9 mouse cellular contexts compared by ENCODE assay signal in the genomic region with DNA sequence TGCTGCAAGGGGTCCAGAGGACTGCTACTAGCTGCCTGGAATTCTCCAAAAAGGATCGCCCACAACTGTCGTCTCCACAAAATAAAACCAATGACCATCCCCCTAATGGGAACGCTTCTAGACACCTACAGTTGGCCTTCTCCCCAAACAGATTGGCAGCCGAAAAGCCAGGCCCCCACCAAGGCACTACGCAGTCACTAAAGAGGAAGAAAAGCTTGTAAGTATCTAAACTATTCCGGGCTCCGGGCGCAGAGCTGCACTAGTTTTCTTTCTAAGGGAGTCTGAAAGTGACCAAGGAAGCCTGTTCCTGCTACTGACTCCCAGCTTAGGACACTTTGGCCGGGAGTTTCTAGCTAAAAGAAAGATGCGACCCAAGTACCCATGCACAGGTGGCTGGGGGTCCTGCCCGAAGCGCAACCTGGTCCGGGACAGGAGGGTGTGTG. TPM values are rescaled to one million over a fixed set of nuclear protein-coding genes. Genes with fewer than 3 reads are reported as not detected.
DNase-seq lines count a peak whose midpoint lies in the region; ATAC-seq lines count a peak whose summit lies in the region.
"Had no signal": no experiment of that assay in that cellular context is flagged by ENCODE, and none has a peak within 500 bp of the region (broad histone marks: within the 10 kb centered on the region; RNA-seq: fewer than 3 reads in every experiment).

No protein-coding gene starts in this region.

- H3K9ac ChIP-seq in neural tube, embryonic 11.5 days (ENCODE audit: low read length) = peak overlapping the region; percentile 79
- H3K9ac ChIP-seq in hindbrain, embryonic 14.5 days = peak overlapping the region; percentile 81
- H3K9ac ChIP-seq in midbrain, embryonic 15.5 days = peak overlapping the region; percentile 76

- peaks cover 3% of the 10 kb centered on the region; the same call in 1 of the 2 replicates for H3K4me1 ChIP-seq in neural tube, embryonic 11.5 days (ENCODE audit: control insufficient read depth, insufficient read depth, low read length)
- H3K4me1 ChIP-seq in hindbrain, embryonic 14.5 days (replicated peaks; ENCODE audit: control insufficient read depth, insufficient read depth, low read length) = peaks cover 12% of the 10 kb centered on the region; the same call in 1 of the 2 replicates
- H3K4me1 ChIP-seq in midbrain, embryonic 15.5 days = peaks cover 10% of the 10 kb centered on the region; the same call in 1 of the 2 replicates

- H3K4me2 ChIP-seq in neural tube, embryonic 11.5 days (ENCODE audit: low read depth) = peak overlapping the region; percentile 81
- H3K4me2 ChIP-seq in hindbrain, embryonic 14.5 days (replicated peaks) = peak overlapping the region; percentile 97
- H3K4me2 ChIP-seq in midbrain, embryonic 15.5 days = peak overlapping the region; percentile 76

- peak; percentile 5; the same call in 1 of the 2 replicates for ATAC-seq in neural tube, embryonic 11.5 days (ENCODE audit: insufficient read depth, low FRiP score, low TSS enrichment)
- ATAC-seq in hindbrain, embryonic 14.5 days (ENCODE audit: low FRiP score) = peak; percentile 2; the same call in 1 of the 2 replicates
- peak; percentile 3; the same call in 1 of the 2 replicates for ATAC-seq in midbrain, embryonic 15.5 days (replicated peaks)

- no peak overlapping the region for H3K27ac ChIP-seq in neural tube, embryonic 11.5 days (ENCODE audit: low read depth, low read length)
- no peak overlapping the region for H3K27ac ChIP-seq in hindbrain, embryonic 14.5 days
- H3K27ac ChIP-seq in midbrain, embryonic 15.5 days = no peak overlapping the region

- H3K36me3 ChIP-seq in neural tube, embryonic 11.5 days (ENCODE audit: control insufficient read depth, insufficient read depth, low read length) = no peaks in the 10 kb centered on the region
- H3K36me3 ChIP-seq in hindbrain, embryonic 14.5 days (replicated peaks; ENCODE audit: control insufficient read depth, insufficient read depth) = no peaks in the 10 kb centered on the region
- no peaks in the 10 kb centered on the region for H3K36me3 ChIP-seq in midbrain, embryonic 15.5 days (replicated peaks)

- H3K27me3 ChIP-seq in neural tube, embryonic 11.5 days (ENCODE audit: control insufficient read depth, insufficient read depth, low read length) = no peaks in the 10 kb centered on the region
- no peaks in the 10 kb centered on the region for H3K27me3 ChIP-seq in hindbrain, embryonic 14.5 days (ENCODE audit: control insufficient read depth, insufficient read depth, low read length)
- 0 out of 2 replicates have a peak, but pooled peaks cover 2% of the 10 kb centered on the region for H3K27me3 ChIP-seq in midbrain, embryonic 15.5 days (replicated peaks)
- H3K27me3 ChIP-seq: CH12.LX had no signal

- DNase-seq in cerebellum, adult 9-10 months = peak; percentile 44
- DNase-seq in cerebellum, adult 8-10 months = no peak
- DNase-seq in neural tube, embryonic 11.5 days (ENCODE audit: low spot score) = peak; percentile 44
- no peak for DNase-seq in neural tube, embryonic 10.5 days (ENCODE audit: extremely low spot score, low spot score)
- peak; percentile 26 for DNase-seq in hindbrain, embryonic 14.5 days (ENCODE audit: low spot score)
- DNase-seq in thymus, postnatal 0 days (ENCODE audit: low spot score) = no peak
- no peak for DNase-seq in MN1 (ENCODE audit: low spot score)

- no peaks in the 10 kb centered on the region for H3K9me3 ChIP-seq in neural tube, embryonic 11.5 days (ENCODE audit: control insufficient read depth, low read length)
- no peaks in the 10 kb centered on the region for H3K9me3 ChIP-seq in hindbrain, embryonic 14.5 days (ENCODE audit: control insufficient read depth, low read length)
- no peaks in the 10 kb centered on the region for H3K9me3 ChIP-seq in midbrain, embryonic 15.5 days

- WGBS in neural tube, embryonic 11.5 days = under 1% methylated on average over 13 of the region's 13 CpGs
- WGBS in hindbrain, embryonic 14.5 days = 2% methylated on average over 13 of the region's 13 CpGs
- WGBS in midbrain, embryonic 15.5 days = 1% methylated on average over 13 of the region's 13 CpGs

- peak overlapping the region; percentile 65 for H3K4me3 ChIP-seq in neural tube, embryonic 11.5 days (ENCODE audit: low read depth, low read length)
- H3K4me3 ChIP-seq in hindbrain, embryonic 14.5 days (replicated peaks; ENCODE audit: low read length) = peak overlapping the region; percentile 85
- peak overlapping the region; percentile 90 for H3K4me3 ChIP-seq in midbrain, embryonic 15.5 days

RNA-seq across cellular contexts. Expression of a gene that starts 0.7 kb away (rescaled TPM):
- polyA plus RNA-seq in neural tube, embryonic 11.5 days (2014; fragmentation: Nextera tagmentation; extraction: Ambion mirVana) = 11.1 and 11.4 TPM in 2 replicates
- 9.4 and 9.7 TPM in 2 replicates for polyA plus RNA-seq in hindbrain, embryonic 14.5 days (2014; fragmentation: Nextera tagmentation; extraction: Ambion mirVana)
- polyA plus RNA-seq in midbrain, embryonic 15.5 days (2015; fragmentation: Nextera tagmentation; extraction: Ambion mirVana) = 8.5 and 9.2 TPM in 2 replicates
- polyA plus RNA-seq in thymus, postnatal 0 days (2015; fragmentation: Nextera tagmentation; extraction: Ambion mirVana) = not detected in 2 replicates

Comparison
In these comparisons a context has a peak if more than half of its experiments do, and no peak if none do; other contexts are left out.
1. DNase-seq: peak in cerebellum, adult 9-10 months (single experiment), neural tube, embryonic 11.5 days (single experiment) and hindbrain, embryonic 14.5 days (single experiment); none in cerebellum, adult 8-10 months (single experiment), neural tube, embryonic 10.5 days (single experiment), thymus, postnatal 0 days (single experiment) and MN1 (single experiment).
2. Peak in every context shown above with its lines, with median percentiles within 50 percentile points of each other: ATAC-seq, H3K4me2 ChIP-seq, H3K4me3 ChIP-seq and H3K9ac ChIP-seq.